Mouse (Mus musculus) E14TG2a.4 (cell line): Measurements from ENCODE around the gene Sema3g.

ENCODE experiments used
- CTCF ChIP-seq: conservative IDR thresholded peaks from 2 replicates; pipeline ENCODE4 v1.5.1; 2014; ENCODE audit warnings: low read length
- NANOG ChIP-seq: IDR thresholded peaks from 2 replicates; pipeline ENCODE4 v1.6.1; 2014; ENCODE audit warnings: borderline replicate concordance, low read length, mixed read lengths
- POU5F1 ChIP-seq: IDR thresholded peaks from 2 replicates; pipeline ENCODE4 v1.6.1; 2014; ENCODE audit warnings: low read length, borderline replicate concordance

GRCm38 (mm10) chr14:31258476-31259050 is 40.9 kb downstream of the Sema3g start:
- TF ChIP-seq CTCF: no peak
- TF ChIP-seq NANOG: no peak
- TF ChIP-seq POU5F1: no peak
